Mouse (Mus musculus): ENCODE data around the gene Pask.
A peak's percentile ranks its signal among the peaks of the same experiment; 100 is the strongest.

Pask gene

GRCm38 (mm10) chr1:93290956-93291355 is 52.3 kb downstream of the Pask start:
- no peak for DNase-seq (ENCODE audit: inconsistent age in 2 of 2, low spot score in 1 of 2)

GRCm38 (mm10) chr1:93289678-93290214 is 53.5 kb downstream of the Pask start:
- no peak for DNase-seq (ENCODE audit: inconsistent age in 2 of 2, low spot score in 1 of 2)

- no peak for DNase-seq (ENCODE audit: inconsistent age in 2 of 2, low spot score in 1 of 2)
Observed at GRCm38 (mm10) chr1:93277041-93277440, 66.2 kb downstream of the Pask start.

- no peak for DNase-seq (ENCODE audit: inconsistent age in 2 of 2, low spot score in 1 of 2)
Observed at GRCm38 (mm10) chr1:93275561-93275960, 67.7 kb downstream of the Pask start.

GRCm38 (mm10) chr1:93272409-93272821 is 70.9 kb downstream of the Pask start:
- DNase-seq (ENCODE audit: inconsistent age in 2 of 2, low spot score in 1 of 2): peak; percentile 15 to 63

GRCm38 (mm10) chr1:93271751-93272150 is 71.5 kb downstream of the Pask start:
- DNase-seq (ENCODE audit: inconsistent age in 2 of 2, low spot score in 1 of 2): no peak

- no peak for DNase-seq (ENCODE audit: inconsistent age in 2 of 2, low spot score in 1 of 2)
Observed at GRCm38 (mm10) chr1:93270516-93271240, 72.6 kb downstream of the Pask start.

GRCm38 (mm10) chr1:93268246-93268645 is 75.0 kb downstream of the Pask start:
- no peak for DNase-seq (ENCODE audit: inconsistent age in 2 of 2, low spot score in 1 of 2)

GRCm38 (mm10) chr1:93267207-93267606 is 76.1 kb downstream of the Pask start:
- no peak for DNase-seq (ENCODE audit: inconsistent age in 2 of 2, low spot score in 1 of 2)

Measured in adrenal gland, adult (tissue).